Mouse (Mus musculus) inflammation-experienced regulatory T-cells (primary cell): ENCODE data around the gene Lrfn2. TPM values are rescaled to one million over a fixed set of nuclear protein-coding genes. Genes with fewer than 3 reads are reported as not detected.

Source experiments
- polyA plus RNA-seq, 2 experiments: library from polyadenylated mRNA; unstranded; fragments of 100-300 nt; shearing (Covaris generic); gene quantifications; one replicate each; pipeline ENCODE4 v1.2.1; 2017

The Lrfn2 gene
- polyA plus RNA-seq: under 1 TPM in 1 of 2 experiments, not detected in 1; 0.11 TPM

GRCm38 (mm10) chr17:48931621-48932405 is at the start of gene Lrfn2:
Gene Lrfn2 (plus strand): TSS chr17:48932379.

